Mouse (Mus musculus) hindbrain, embryonic 15.5 days (tissue): ENCODE data around the gene Ooep. TPM values are rescaled to one million over a fixed set of nuclear protein-coding genes. Genes with fewer than 3 reads are reported as not detected.

ENCODE experiments used
- ATAC-seq: fragments of 200-750 bp; cut with Nextera tagmentation; 2 replicates; pipeline ENCODE4 v1.8.0; 2017; ENCODE audit warnings: low read depth, moderate number of reproducible peaks, moderate TSS enrichment; ENCODE audit not compliant: low FRiP score
- H3K27ac ChIP-seq: fragments of 300-500 bp; sonication (generic); replicated peaks from 2 replicates; pipeline ENCODE4 v1.5.1; 2015; ENCODE audit warnings: mild to moderate bottlenecking, inconsistent platforms
- H3K27me3 ChIP-seq: fragments of 300-500 bp; sonication (generic); 2 replicates; pipeline ENCODE4 v1.6.1; 2015; ENCODE audit warnings: control low read depth, inconsistent platforms
- H3K36me3 ChIP-seq: fragments of 300-500 bp; sonication (generic); 2 replicates; pipeline ENCODE4 v1.6.1; 2015; ENCODE audit warnings: control low read depth, inconsistent platforms
- H3K4me1 ChIP-seq: fragments of 300-500 bp; sonication (generic); replicated peaks from 2 replicates; pipeline ENCODE4 v1.6.1; 2015; ENCODE audit warnings: control low read depth, inconsistent platforms
- H3K4me2 ChIP-seq: fragments of 300-500 bp; sonication (generic); 2 replicates; pipeline ENCODE4 v1.6.1; 2015; ENCODE audit warnings: moderate library complexity, mild to moderate bottlenecking, inconsistent platforms
- H3K4me3 ChIP-seq: fragments of 300-500 bp; sonication (generic); 2 replicates; pipeline ENCODE4 v1.5.1; 2015; ENCODE audit warnings: mild to moderate bottlenecking, inconsistent platforms
- H3K9ac ChIP-seq: fragments of 300-500 bp; sonication (generic); 2 replicates; pipeline ENCODE4 v1.6.1; 2015; ENCODE audit warnings: inconsistent platforms
- H3K9me3 ChIP-seq: fragments of 300-500 bp; sonication (generic); 2 replicates; pipeline ENCODE4 v1.6.1; 2016; ENCODE audit warnings: control low read depth, inconsistent platforms
- WGBS: fragments of 180-500 bp; shearing (Covaris S2); methylation state at CpG from one replicate; pipeline ENCODE4 v1.1.7; 2015; 5-methylcytosine and 5-hydroxymethylcytosine counted together
- polyA plus RNA-seq: library from polyadenylated mRNA; unstranded; fragments of >200 nt; fragmentation: Nextera tagmentation; extraction: Ambion mirVana; gene quantifications from 2 replicates; pipeline ENCODE4 v1.2.1, GENCODE M21; 2015

Ooep gene
- polyA plus RNA-seq = 5.1 and 5.6 TPM in 2 replicates

GRCm38 (mm10) chr9:78378113-78378785 is at the start of gene Ooep:
Gene Ooep, minus strand, starts transcription at chr9:78378725.
- Histone ChIP-seq H3K9me3 (no peaks in the 10 kb centered on the region), H3K9ac (peak within 1 kb of the TSS; percentile 46), H3K36me3 (no peaks in the 10 kb centered on the region), H3K27me3 (no peaks in the 10 kb centered on the region), H3K27ac (peak within 1 kb of the TSS; percentile 57), H3K4me1 (peaks cover 12% of the 10 kb centered on the region), H3K4me2 (peak within 1 kb of the TSS; percentile 73), H3K4me3 (peak within 1 kb of the TSS; percentile 39)
- 7% methylated on average over 18 of the region's 23 CpGs for WGBS
- ATAC-seq = peak; percentile 93

- Histone ChIP-seq H3K4me3 (no peak overlapping the region), H3K9ac (no peak overlapping the region), H3K27me3 (no peaks in the 10 kb centered on the region), H3K36me3 (no peaks in the 10 kb centered on the region), H3K4me2 (0 out of 2 replicates have a peak overlapping the region, but pooled peaks have one; percentile 61), H3K4me1 (no peaks in the 10 kb centered on the region), H3K27ac (no peak overlapping the region), H3K9me3 (no peaks in the 10 kb centered on the region)
- 85% methylated on average over 6 of the region's 6 CpGs for WGBS
- ATAC-seq = no peak
Observed at GRCm38 (mm10) chr9:78428185-78428584, 49.7 kb upstream of the Ooep start.

GRCm38 (mm10) chr9:78427362-78427781 is 48.8 kb upstream of the Ooep start:
- peak overlapping the region; percentile 36 for H3K4me3 ChIP-seq
- H3K36me3 ChIP-seq = no peaks in the 10 kb centered on the region
- H3K27ac ChIP-seq = no peak overlapping the region
- H3K27me3 ChIP-seq = no peaks in the 10 kb centered on the region
- H3K9ac ChIP-seq = peak overlapping the region; percentile 29; the same call in 1 of the 2 replicates
- WGBS = 28% methylated on average over 27 of the region's 27 CpGs
- H3K4me1 ChIP-seq = no peaks in the 10 kb centered on the region
- H3K4me2 ChIP-seq = peak overlapping the region; percentile 61
- no peaks in the 10 kb centered on the region for H3K9me3 ChIP-seq
- ATAC-seq = peak; percentile 56

GRCm38 (mm10) chr9:78401596-78401995 is 23.1 kb upstream of the Ooep start:
- no peaks in the 10 kb centered on the region for H3K36me3 ChIP-seq
- no peaks in the 10 kb centered on the region for H3K9me3 ChIP-seq
- peaks cover 14% of the 10 kb centered on the region for H3K27me3 ChIP-seq
- 92% methylated on average over 7 of the region's 7 CpGs for WGBS
- no peak overlapping the region for H3K4me2 ChIP-seq
- no peak for ATAC-seq
- no peak overlapping the region for H3K27ac ChIP-seq
- H3K4me1 ChIP-seq = no peaks in the 10 kb centered on the region
- no peak overlapping the region for H3K9ac ChIP-seq
- H3K4me3 ChIP-seq = no peak overlapping the region

GRCm38 (mm10) chr9:78400570-78400969 is 22.0 kb upstream of the Ooep start:
- H3K27ac ChIP-seq = no peak overlapping the region
- H3K9ac ChIP-seq = no peak overlapping the region
- peaks cover 23% of the 10 kb centered on the region for H3K27me3 ChIP-seq
- 87% methylated on average over 5 of the region's 5 CpGs for WGBS
- no peaks in the 10 kb centered on the region for H3K36me3 ChIP-seq
- no peaks in the 10 kb centered on the region for H3K9me3 ChIP-seq
- no peak overlapping the region for H3K4me3 ChIP-seq
- no peak for ATAC-seq
- peaks cover 8% of the 10 kb centered on the region for H3K4me1 ChIP-seq
- H3K4me2 ChIP-seq = no peak overlapping the region

- peak overlapping the region; percentile 50 for H3K4me3 ChIP-seq
- no peaks in the 10 kb centered on the region for H3K36me3 ChIP-seq
- peaks cover 55% of the 10 kb centered on the region for H3K27me3 ChIP-seq
- ATAC-seq = no peak
- 64% methylated on average over 9 of the region's 9 CpGs for WGBS
- peak overlapping the region; percentile 77; the same call in 1 of the 2 replicates for H3K4me2 ChIP-seq
- H3K27ac ChIP-seq = no peak overlapping the region
- H3K9me3 ChIP-seq = no peaks in the 10 kb centered on the region
- no peak overlapping the region for H3K9ac ChIP-seq
- peaks cover 12% of the 10 kb centered on the region for H3K4me1 ChIP-seq
Observed at GRCm38 (mm10) chr9:78396517-78396916, 18.0 kb upstream of the Ooep start.

- WGBS = 4% methylated on average over 83 of the region's 93 CpGs
- no peak within 1 kb of the TSS for H3K27ac ChIP-seq
- peak; percentile 98 for ATAC-seq
- peaks cover 55% of the 10 kb centered on the region for H3K27me3 ChIP-seq
- peak within 1 kb of the TSS; percentile 77 for H3K4me2 ChIP-seq
- H3K9me3 ChIP-seq = no peaks in the 10 kb centered on the region
- peak within 1 kb of the TSS; percentile 50 for H3K4me3 ChIP-seq
- H3K4me1 ChIP-seq = peaks cover 12% of the 10 kb centered on the region
- no peaks in the 10 kb centered on the region for H3K36me3 ChIP-seq
- peak within 1 kb of the TSS; percentile 9; the same call in 1 of the 2 replicates for H3K9ac ChIP-seq
Observed at GRCm38 (mm10) chr9:78395630-78396351, 17.3 kb upstream of the Ooep start, which contains the start of gene Ddx43. Gene Ddx43, plus strand, starts transcription at chr9:78395777.

- 30% methylated on average over 11 of the region's 11 CpGs for WGBS
- no peak overlapping the region for H3K27ac ChIP-seq
- peak overlapping the region; percentile 50 for H3K4me3 ChIP-seq
- no peaks in the 10 kb centered on the region for H3K9me3 ChIP-seq
- H3K9ac ChIP-seq = 0 out of 2 replicates have a peak overlapping the region, but pooled peaks have one; percentile 9
- no peak; the same call in 1 of the 2 replicates for ATAC-seq
- H3K4me2 ChIP-seq = peak overlapping the region; percentile 77
- H3K27me3 ChIP-seq = peaks cover 55% of the 10 kb centered on the region
- H3K4me1 ChIP-seq = peaks cover 12% of the 10 kb centered on the region
- no peaks in the 10 kb centered on the region for H3K36me3 ChIP-seq
Observed at GRCm38 (mm10) chr9:78395244-78395629, 16.7 kb upstream of the Ooep start.

- ATAC-seq = no peak
- Histone ChIP-seq H3K4me3 (no peak overlapping the region), H3K9me3 (no peaks in the 10 kb centered on the region), H3K9ac (no peak overlapping the region), H3K4me1 (peaks cover 12% of the 10 kb centered on the region), H3K27ac (no peak overlapping the region), H3K27me3 (peaks cover 55% of the 10 kb centered on the region), H3K4me2 (no peak overlapping the region), H3K36me3 (no peaks in the 10 kb centered on the region)
- 64% methylated on average over 7 of the region's 7 CpGs for WGBS
Observed at GRCm38 (mm10) chr9:78394602-78395001, 16.1 kb upstream of the Ooep start.

GRCm38 (mm10) chr9:78393741-78394140 is 15.2 kb upstream of the Ooep start:
- Histone ChIP-seq H3K4me3 (no peak overlapping the region), H3K27ac (no peak overlapping the region), H3K9me3 (no peaks in the 10 kb centered on the region), H3K36me3 (no peaks in the 10 kb centered on the region), H3K9ac (no peak overlapping the region), H3K27me3 (peaks cover 55% of the 10 kb centered on the region), H3K4me1 (peaks cover 12% of the 10 kb centered on the region), H3K4me2 (no peak overlapping the region)
- 91% methylated on average over 10 of the region's 10 CpGs for WGBS
- no peak for ATAC-seq

- Histone ChIP-seq H3K27ac (no peak overlapping the region), H3K4me3 (no peak overlapping the region), H3K9me3 (no peaks in the 10 kb centered on the region), H3K4me1 (no peaks in the 10 kb centered on the region), H3K36me3 (no peaks in the 10 kb centered on the region), H3K4me2 (no peak overlapping the region), H3K27me3 (peaks cover 26% of the 10 kb centered on the region), H3K9ac (no peak overlapping the region)
- WGBS = 69% methylated on average over 5 of the region's 5 CpGs
- ATAC-seq = no peak
Observed at GRCm38 (mm10) chr9:78389981-78390380, 11.5 kb upstream of the Ooep start.

- H3K9ac ChIP-seq = no peak overlapping the region
- H3K4me3 ChIP-seq = no peak overlapping the region
- no peak for ATAC-seq
- 93% methylated on average over 7 of the region's 7 CpGs for WGBS
- H3K36me3 ChIP-seq = no peaks in the 10 kb centered on the region
- H3K9me3 ChIP-seq = no peaks in the 10 kb centered on the region
- no peak overlapping the region for H3K4me2 ChIP-seq
- H3K4me1 ChIP-seq = no peaks in the 10 kb centered on the region
- no peaks in the 10 kb centered on the region for H3K27me3 ChIP-seq
- H3K27ac ChIP-seq = no peak overlapping the region
Observed at GRCm38 (mm10) chr9:78386947-78387346, 8.4 kb upstream of the Ooep start.
